Mouse (Mus musculus) lung, embryonic 14.5 days (tissue): ENCODE data around the gene Pdcd6. TPM values are rescaled to one million over a fixed set of nuclear protein-coding genes. Genes with fewer than 3 reads are reported as not detected.

Source experiments
- ATAC-seq: fragments of 200-750 bp; cut with Nextera tagmentation; 2 replicates; pipeline ENCODE4 v1.8.0; 2017; ENCODE audit warnings: mild to moderate bottlenecking, moderate TSS enrichment, moderate library complexity; ENCODE audit not compliant: insufficient read depth
- DNase-seq: peaks from one replicate; pipeline ENCODE4 v3.0.0-alpha.2; 2015
- H3K27ac ChIP-seq: fragments of 300-500 bp; sonication (generic); 2 replicates; pipeline ENCODE4 v1.5.1; 2014; ENCODE audit warnings: low read depth, mild to moderate bottlenecking, moderate library complexity
- H3K27me3 ChIP-seq: fragments of 300-500 bp; sonication (generic); 2 replicates; pipeline ENCODE4 v1.6.1; 2014; ENCODE audit warnings: low read length, control low read depth; ENCODE audit not compliant: insufficient read depth
- H3K36me3 ChIP-seq: fragments of 300-500 bp; sonication (generic); 2 replicates; pipeline ENCODE4 v1.6.1; 2014; ENCODE audit warnings: control low read depth; ENCODE audit not compliant: insufficient read depth
- H3K4me1 ChIP-seq: fragments of 300-500 bp; sonication (generic); 2 replicates; pipeline ENCODE4 v1.6.1; 2014; ENCODE audit warnings: antibody characterized with exemption, control low read depth; ENCODE audit not compliant: insufficient read depth
- H3K4me2 ChIP-seq: fragments of 300-500 bp; sonication (generic); 2 replicates; pipeline ENCODE4 v1.6.1; 2014; ENCODE audit warnings: mild to moderate bottlenecking
- H3K4me3 ChIP-seq: fragments of 300-500 bp; sonication (generic); 2 replicates; pipeline ENCODE4 v1.5.1; 2014; ENCODE audit warnings: low read depth, low read length
- H3K9ac ChIP-seq: fragments of 300-500 bp; sonication (generic); 2 replicates; pipeline ENCODE4 v1.6.1; 2014
- H3K9me3 ChIP-seq: fragments of 300-500 bp; sonication (generic); 2 replicates; pipeline ENCODE4 v1.6.1; 2016; ENCODE audit warnings: low read depth, low read length, control low read depth
- CTCF ChIP-seq: IDR thresholded peaks from 2 replicates; pipeline ENCODE4 v1.5.1; 2016; ENCODE audit warnings: antibody characterized with exemption, low read depth
- WGBS: fragments of 180-500 bp; shearing (Covaris S2); extraction: QIAGEN DNeasy Blood & Tissue Kit; methylation state at CpG from one replicate; pipeline ENCODE4 v1.1.7; 2014; 5-methylcytosine and 5-hydroxymethylcytosine counted together
- polyA plus RNA-seq: library from polyadenylated mRNA; unstranded; fragments of >200 nt; fragmentation: Nextera tagmentation; extraction: Ambion mirVana; gene quantifications from 2 replicates; pipeline ENCODE4 v1.2.1, GENCODE M21; 2014

Gene Pdcd6
- polyA plus RNA-seq, 1 experiment from 2014 or later: 133 TPM

DNA sequence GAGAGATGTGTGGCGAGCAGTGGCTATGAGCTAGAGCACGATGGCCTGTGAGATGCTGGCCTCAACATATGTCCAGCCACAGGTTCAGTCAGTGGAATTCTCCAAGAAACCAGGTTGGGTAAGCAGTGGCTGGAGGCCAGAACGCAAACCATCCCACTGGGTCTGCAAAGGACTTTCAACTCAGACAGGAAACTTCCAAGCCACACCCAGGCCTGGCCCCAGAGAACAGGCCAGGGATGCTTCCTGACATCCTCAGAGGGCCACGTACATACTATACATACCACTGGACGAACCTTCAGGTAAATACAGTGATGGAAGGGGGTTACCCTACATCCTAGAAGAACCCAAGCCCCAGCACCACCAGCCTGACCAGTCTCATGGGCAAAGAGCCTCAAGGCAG is 27.7 kb downstream of the Pdcd6 start:
- peaks cover 5% of the 10 kb centered on the region; the same call in 1 of the 2 replicates for H3K27me3 ChIP-seq
- no peak for ATAC-seq
- no peak overlapping the region for H3K4me2 ChIP-seq
- H3K27ac ChIP-seq: no peak overlapping the region
- no peak overlapping the region for H3K9ac ChIP-seq
- no peaks in the 10 kb centered on the region for H3K9me3 ChIP-seq
- no peak for TF ChIP-seq CTCF
- H3K36me3 ChIP-seq: no peaks in the 10 kb centered on the region
- H3K4me3 ChIP-seq: no peak overlapping the region
- no peaks in the 10 kb centered on the region for H3K4me1 ChIP-seq
- no peak for DNase-seq
- 73% methylated on average over 5 of the region's 5 CpGs for WGBS

DNA sequence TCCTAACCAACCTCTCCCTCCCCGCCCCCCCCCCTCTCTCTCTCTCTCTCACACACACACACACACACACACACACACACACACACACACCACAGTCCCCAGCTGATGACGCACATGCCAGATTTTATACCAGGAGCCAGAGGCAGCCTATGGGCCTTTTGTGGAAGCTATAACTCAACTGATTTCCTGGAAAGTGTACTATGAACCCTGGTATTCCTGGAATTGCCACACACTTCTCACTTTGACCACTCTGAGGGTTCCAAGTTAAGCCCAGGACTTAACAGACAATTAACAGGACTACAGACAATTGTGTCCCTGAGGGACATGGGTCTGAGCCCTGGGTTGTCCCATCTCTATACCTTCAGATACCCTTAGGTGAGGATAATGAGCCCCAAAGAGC is 35.1 kb downstream of the Pdcd6 start:
- ATAC-seq: no peak

DNA sequence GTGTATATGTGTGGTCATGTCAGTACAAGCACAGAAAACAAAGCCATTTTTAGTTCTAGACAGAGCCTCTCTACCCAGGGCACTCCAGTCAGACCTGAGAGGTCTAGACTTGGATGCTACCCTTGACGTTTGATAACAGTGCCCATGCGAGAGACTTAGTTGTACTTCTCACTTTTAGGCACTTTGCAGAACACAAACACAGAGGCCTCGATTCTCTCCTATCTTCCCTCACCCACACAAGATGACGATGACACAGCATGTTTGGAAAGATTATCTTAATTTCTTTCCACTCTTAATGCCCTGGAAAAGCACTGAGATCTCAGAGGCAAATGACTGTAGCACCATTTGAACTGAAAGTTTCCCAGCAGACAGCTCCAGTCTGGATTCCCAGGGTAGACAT is 41.7 kb downstream of the Pdcd6 start:
- H3K9ac ChIP-seq: no peak overlapping the region
- H3K27me3 ChIP-seq: no peaks in the 10 kb centered on the region
- no peak for TF ChIP-seq CTCF
- H3K4me3 ChIP-seq: no peak overlapping the region
- no peaks in the 10 kb centered on the region for H3K9me3 ChIP-seq
- ATAC-seq (no peak), DNase-seq (no peak)
- no peak overlapping the region for H3K4me2 ChIP-seq
- H3K4me1 ChIP-seq: no peaks in the 10 kb centered on the region
- 58% methylated on average over 4 of the region's 4 CpGs for WGBS
- H3K27ac ChIP-seq: no peak overlapping the region
- H3K36me3 ChIP-seq: no peaks in the 10 kb centered on the region

More for the DNA sequence above, 35.1 kb downstream of the Pdcd6 start:
- no peak for TF ChIP-seq CTCF
- 62% methylated on average over 2 of the region's 2 CpGs for WGBS
- no peak overlapping the region for H3K9ac ChIP-seq
- no peak for DNase-seq
- H3K9me3 ChIP-seq: no peaks in the 10 kb centered on the region
- no peaks in the 10 kb centered on the region for H3K4me1 ChIP-seq
- H3K27ac ChIP-seq: no peak overlapping the region
- no peaks in the 10 kb centered on the region for H3K27me3 ChIP-seq
- no peaks in the 10 kb centered on the region for H3K36me3 ChIP-seq
- no peak overlapping the region for H3K4me2 ChIP-seq
- no peak overlapping the region for H3K4me3 ChIP-seq

DNA sequence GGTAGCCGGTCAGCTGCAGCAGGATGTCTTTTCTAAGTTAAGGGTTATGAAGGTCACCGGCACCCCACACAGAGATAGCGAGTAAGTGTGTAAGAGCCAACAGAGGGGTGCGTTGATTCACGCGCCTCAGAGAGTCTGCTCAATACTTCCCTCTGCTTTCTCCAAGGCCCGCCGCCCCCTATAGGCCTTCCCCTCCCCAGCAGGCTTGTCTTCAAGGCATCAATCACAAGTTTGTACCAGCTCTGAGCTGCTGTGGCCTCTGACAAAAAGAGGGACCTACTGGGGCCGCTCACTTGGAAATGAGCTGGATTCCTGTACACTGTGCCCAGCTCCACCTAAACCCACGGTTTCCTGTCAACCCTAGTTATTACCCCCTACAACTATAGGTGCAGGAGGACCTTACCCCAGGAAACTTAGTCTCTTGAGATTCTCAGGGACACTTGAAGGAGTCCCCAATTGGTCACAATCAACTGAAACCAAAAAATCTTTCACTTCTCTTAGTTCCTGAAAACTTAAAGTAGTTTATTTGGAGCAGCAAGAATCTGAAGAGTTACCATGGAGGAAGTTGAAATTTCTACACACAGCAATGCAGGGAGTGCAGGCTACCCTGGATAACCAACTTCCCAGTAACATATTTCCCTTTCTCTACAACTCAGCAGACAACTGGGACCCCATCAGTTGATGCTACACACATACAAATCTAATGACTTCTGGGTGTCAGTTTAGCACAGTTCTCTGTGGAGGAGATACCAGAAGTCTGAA is 57.0 kb downstream of the Pdcd6 start:
- ATAC-seq (peak; percentile 93), DNase-seq (peak; percentile 77)
- TF ChIP-seq CTCF: peak; percentile 75
- peak overlapping the region; percentile 43 for H3K4me3 ChIP-seq
- H3K27me3 ChIP-seq: no peaks in the 10 kb centered on the region
- H3K9ac ChIP-seq: peak overlapping the region; percentile 68
- H3K9me3 ChIP-seq: no peaks in the 10 kb centered on the region
- H3K4me1 ChIP-seq: no peaks in the 10 kb centered on the region
- no peak overlapping the region for H3K27ac ChIP-seq
- peak overlapping the region; percentile 94 for H3K4me2 ChIP-seq
- no peaks in the 10 kb centered on the region for H3K36me3 ChIP-seq
- 4% methylated on average over 10 of the region's 10 CpGs for WGBS

DNA sequence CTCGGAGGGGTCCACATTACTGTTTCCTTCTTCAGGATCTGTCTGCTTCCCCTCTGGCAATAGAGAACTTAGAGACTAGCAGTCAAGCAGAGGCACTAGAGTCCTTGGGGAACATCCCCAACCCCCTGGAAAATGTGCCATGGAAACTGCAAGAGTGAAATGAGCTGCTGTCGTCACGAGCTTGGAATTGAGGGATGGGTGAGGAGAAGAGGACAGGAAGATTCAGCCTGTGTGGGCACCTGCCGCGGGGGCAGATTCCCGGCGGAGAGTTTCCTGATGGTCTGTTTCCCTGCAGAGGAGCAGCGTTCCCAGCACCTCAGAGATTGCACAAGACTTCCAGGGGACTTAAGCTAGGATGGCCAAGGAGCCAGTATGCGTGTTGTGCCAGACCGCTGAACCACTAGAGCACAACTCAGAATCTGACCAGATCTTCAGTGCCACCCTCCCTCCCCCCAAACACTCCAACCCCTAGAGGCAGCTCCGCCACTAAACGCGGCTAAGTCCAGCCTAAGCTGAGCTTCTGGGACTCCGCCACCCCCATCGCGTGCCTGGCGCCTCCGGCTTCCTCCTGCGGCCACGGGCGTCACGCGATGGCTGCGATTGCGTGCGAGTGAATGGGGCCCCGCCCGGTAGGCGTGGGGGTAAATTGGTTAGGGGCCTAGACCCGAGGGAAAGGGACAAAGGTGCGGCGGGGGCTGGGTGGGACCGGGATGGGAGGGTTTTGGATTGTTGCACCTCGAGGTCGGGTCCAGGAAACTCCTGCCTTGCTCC is 57.7 kb downstream of the Pdcd6 start:
- peak overlapping the region; percentile 43 for H3K4me3 ChIP-seq
- H3K27me3 ChIP-seq: no peaks in the 10 kb centered on the region
- H3K4me1 ChIP-seq: no peaks in the 10 kb centered on the region
- ATAC-seq (peak; percentile 93), DNase-seq (peak; percentile 72)
- H3K4me2 ChIP-seq: peak overlapping the region; percentile 94
- H3K27ac ChIP-seq: no peak overlapping the region
- TF ChIP-seq CTCF: no peak
- no peaks in the 10 kb centered on the region for H3K36me3 ChIP-seq
- WGBS: 3% methylated on average over 35 of the region's 35 CpGs
- peak overlapping the region; percentile 68 for H3K9ac ChIP-seq
- no peaks in the 10 kb centered on the region for H3K9me3 ChIP-seq

Other genes starting within 250 kb of the Pdcd6 start
- 0.04 TPM in 1 of 2 replicates, not detected in the other for gene Slc9a3, start 196.1 kb downstream of the Pdcd6 start, polyA plus RNA-seq
- 76.5 and 90.5 TPM in 2 replicates for gene Exoc3, start 108.8 kb downstream of the Pdcd6 start, polyA plus RNA-seq
- gene Ahrr, start 25.2 kb downstream of the Pdcd6 start, polyA plus RNA-seq: 0.72 and 1.5 TPM in 2 replicates
- gene Sdha, start 32.7 kb upstream of the Pdcd6 start, polyA plus RNA-seq: 232 and 242 TPM in 2 replicates
- gene Ccdc127, start 32.7 kb upstream of the Pdcd6 start, polyA plus RNA-seq: 51.8 and 61.1 TPM in 2 replicates
- not detected in 2 replicates for gene Lrrc14b, start 46.4 kb upstream of the Pdcd6 start, polyA plus RNA-seq
- gene Zfp72, start 73.3 kb upstream of the Pdcd6 start, polyA plus RNA-seq: 7.3 and 7.6 TPM in 2 replicates
- 71.7 and 80.3 TPM in 2 replicates for gene Ftl1-ps1, start 82.1 kb upstream of the Pdcd6 start, polyA plus RNA-seq
- 20.5 and 22.6 TPM in 2 replicates for gene Zfp825, start 176.4 kb upstream of the Pdcd6 start, polyA plus RNA-seq